8 mouse cellular contexts compared by ENCODE assay signal in the genomic region with DNA sequence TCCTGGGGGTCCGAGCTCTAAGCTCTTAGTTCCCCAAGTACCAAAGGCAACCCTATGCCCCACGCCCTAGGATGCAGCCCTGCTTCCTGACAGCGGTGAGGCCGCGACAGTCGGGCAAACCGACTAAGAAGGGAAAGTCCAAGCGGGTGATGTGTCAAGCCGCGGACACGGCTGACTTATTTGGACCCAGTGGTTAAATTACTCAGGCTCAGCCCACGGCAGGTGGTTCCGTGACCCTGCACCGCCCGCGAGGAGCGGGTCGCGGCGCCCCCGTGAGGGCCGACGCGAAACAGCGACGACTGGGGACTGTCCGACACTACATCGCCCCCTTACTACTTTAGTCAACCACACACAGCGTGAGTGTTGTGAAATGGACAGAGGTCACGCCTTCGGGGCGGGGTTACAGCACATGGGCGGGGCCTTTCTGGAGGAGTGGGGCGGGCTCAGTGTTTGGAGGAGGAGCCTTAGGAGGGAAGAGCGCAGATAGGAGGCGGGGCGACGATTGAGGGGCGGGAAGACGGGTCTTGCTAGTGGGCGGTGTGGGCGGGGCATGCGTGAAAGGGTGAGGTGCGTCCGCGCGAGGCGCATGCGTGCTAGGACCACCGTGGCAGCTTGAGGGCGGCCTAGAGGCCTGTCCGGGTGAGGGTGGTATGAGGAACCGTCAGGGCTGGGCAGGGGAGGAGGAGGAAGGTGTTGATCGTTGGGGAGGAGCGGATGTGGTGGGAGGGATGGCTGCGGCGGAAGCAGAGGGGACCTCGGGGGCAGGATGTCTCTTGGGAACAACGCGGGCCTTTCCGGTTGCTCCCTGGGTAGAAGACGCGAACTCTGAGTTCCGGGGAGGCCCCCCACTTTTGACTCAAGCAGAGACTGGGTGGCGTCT. TPM values are rescaled to one million over a fixed set of nuclear protein-coding genes. Genes with fewer than 3 reads are reported as not detected.
A peak's percentile ranks its signal among the peaks of the same experiment; 100 is the strongest.
DNase-seq lines count a peak whose midpoint lies in the region; ATAC-seq and TF ChIP-seq lines count a peak whose summit lies in the region.

TSS of gene Amz2 (plus strand) at position 555 of the 880 bp plus-strand sequence.

- peaks cover 19% of the 10 kb centered on the region for H3K4me1 ChIP-seq in forebrain, embryonic 10.5 days
- peaks cover 10% of the 10 kb centered on the region for H3K4me1 ChIP-seq in heart, embryonic 15.5 days (replicated peaks)
- H3K4me1 ChIP-seq in liver, embryonic 14.5 days (replicated peaks; ENCODE audit: control insufficient read depth in 2 of 2, insufficient read depth in 2 of 2, low read length in 1 of 2): peaks cover 12 to 18% of the 10 kb centered on the region in 2 experiments
- 0 out of 2 replicates have a peak, but pooled peaks cover 5% of the 10 kb centered on the region for H3K4me1 ChIP-seq in neural tube, embryonic 11.5 days (ENCODE audit: control insufficient read depth, insufficient read depth, low read length)
- no peaks in the 10 kb centered on the region; the same call in 1 of the 2 replicates for H3K4me1 ChIP-seq in stomach, postnatal 0 days (replicated peaks; ENCODE audit: control insufficient read depth, insufficient read depth)

- TF ChIP-seq EP300 in liver, embryonic 14.5 days (IDR thresholded peaks at IDR 0.05; ENCODE audit: low read depth): no peak
- TF ChIP-seq EP300 in stomach, postnatal 0 days (optimal IDR thresholded peaks at IDR 0.05): no peak

- peak within 1 kb of the TSS; percentile 92 for H3K27ac ChIP-seq in forebrain, embryonic 10.5 days
- peak within 1 kb of the TSS; percentile 88 for H3K27ac ChIP-seq in heart, embryonic 15.5 days
- peak within 1 kb of the TSS; percentile 77 for H3K27ac ChIP-seq in liver, embryonic 14.5 days
- peak within 1 kb of the TSS; percentile 86 for H3K27ac ChIP-seq in neural tube, embryonic 11.5 days (ENCODE audit: low read depth, low read length)
- H3K27ac ChIP-seq in stomach, postnatal 0 days (replicated peaks): peak within 1 kb of the TSS; percentile 88

- H3K36me3 ChIP-seq in forebrain, embryonic 10.5 days (replicated peaks): peaks cover 24% of the 10 kb centered on the region
- H3K36me3 ChIP-seq in heart, embryonic 15.5 days: peaks cover 24% of the 10 kb centered on the region
- peaks cover 13% of the 10 kb centered on the region for H3K36me3 ChIP-seq in liver, embryonic 14.5 days (replicated peaks; ENCODE audit: control insufficient read depth, insufficient read depth, low read depth)
- H3K36me3 ChIP-seq in neural tube, embryonic 11.5 days (ENCODE audit: control insufficient read depth, insufficient read depth, low read length): no peaks in the 10 kb centered on the region
- H3K36me3 ChIP-seq in stomach, postnatal 0 days (ENCODE audit: control insufficient read depth, insufficient read depth, low read length): 0 out of 2 replicates have a peak, but pooled peaks cover 4% of the 10 kb centered on the region

- H3K4me3 ChIP-seq in forebrain, embryonic 10.5 days: peak within 1 kb of the TSS; percentile 69
- peak within 1 kb of the TSS; percentile 72 for H3K4me3 ChIP-seq in heart, embryonic 15.5 days
- H3K4me3 ChIP-seq in liver, embryonic 14.5 days (ENCODE audit: insufficient read depth in 1 of 2, low read depth in 2 of 2, low read length in 2 of 2): peak within 1 kb of the TSS; percentile 75 to 85
- H3K4me3 ChIP-seq in neural tube, embryonic 11.5 days (ENCODE audit: low read depth, low read length): peak within 1 kb of the TSS; percentile 62
- H3K4me3 ChIP-seq in stomach, postnatal 0 days (ENCODE audit: low read depth, low read length): peak within 1 kb of the TSS; percentile 63

- H3K4me2 ChIP-seq in heart, embryonic 15.5 days: peak within 1 kb of the TSS; percentile 75
- peak within 1 kb of the TSS; percentile 83 for H3K4me2 ChIP-seq in liver, embryonic 14.5 days (ENCODE audit: low read depth)
- H3K4me2 ChIP-seq in neural tube, embryonic 11.5 days (ENCODE audit: low read depth): peak within 1 kb of the TSS; percentile 65
- H3K4me2 ChIP-seq in stomach, postnatal 0 days (replicated peaks; ENCODE audit: low read depth): peak within 1 kb of the TSS; percentile 64

- H3K27me3 ChIP-seq in forebrain, embryonic 10.5 days (ENCODE audit: poor library complexity, severe bottlenecking): no peaks in the 10 kb centered on the region
- no peaks in the 10 kb centered on the region for H3K27me3 ChIP-seq in heart, embryonic 15.5 days
- no peaks in the 10 kb centered on the region for H3K27me3 ChIP-seq in liver, embryonic 14.5 days (ENCODE audit: control insufficient read depth, insufficient read depth, low read length)
- no peaks in the 10 kb centered on the region for H3K27me3 ChIP-seq in neural tube, embryonic 11.5 days (ENCODE audit: control insufficient read depth, insufficient read depth, low read length)
- no peaks in the 10 kb centered on the region for H3K27me3 ChIP-seq in stomach, postnatal 0 days (ENCODE audit: control insufficient read depth, insufficient read depth, low read length)

- WGBS in forebrain, embryonic 10.5 days: under 1% methylated on average over 64 of the region's 65 CpGs
- 1% methylated on average over 65 of the region's 65 CpGs for WGBS in heart, embryonic 15.5 days
- under 1% methylated on average over 65 of the region's 65 CpGs for WGBS in liver, embryonic 14.5 days (ENCODE audit: insufficient replicate concordance)
- under 1% methylated on average over 64 of the region's 65 CpGs for whole genome bisulfite sequencing in neural tube, embryonic 11.5 days
- WGBS in stomach, postnatal 0 days: under 1% methylated on average over 62 of the region's 65 CpGs

- ATAC-seq in heart, embryonic 15.5 days (replicated peaks; ENCODE audit: insufficient number of reproducible peaks, insufficient read depth, low FRiP score, low read depth): peak; percentile 97
- peak; percentile 93 for ATAC-seq in liver, embryonic 14.5 days (ENCODE audit: insufficient read depth)
- peak; percentile 96 for ATAC-seq in neural tube, embryonic 11.5 days (ENCODE audit: insufficient read depth, low FRiP score, low TSS enrichment)
- ATAC-seq in stomach, postnatal 0 days (ENCODE audit: low FRiP score, low TSS enrichment): peak; percentile 96

- peak within 1 kb of the TSS; percentile 72 for H3K9ac ChIP-seq in heart, embryonic 15.5 days
- H3K9ac ChIP-seq in liver, embryonic 14.5 days (replicated peaks): peak within 1 kb of the TSS; percentile 72
- peak within 1 kb of the TSS; percentile 78 for H3K9ac ChIP-seq in neural tube, embryonic 11.5 days (ENCODE audit: low read length)
- H3K9ac ChIP-seq in stomach, postnatal 0 days (ENCODE audit: low read length): peak within 1 kb of the TSS; percentile 69

- H3K9me3 ChIP-seq in forebrain, embryonic 10.5 days: peaks cover 3% of the 10 kb centered on the region; the same call in 1 of the 2 replicates
- H3K9me3 ChIP-seq in heart, embryonic 15.5 days (replicated peaks): no peaks in the 10 kb centered on the region
- peaks cover 2% of the 10 kb centered on the region; the same call in 1 of the 2 replicates for H3K9me3 ChIP-seq in liver, embryonic 14.5 days (ENCODE audit: control insufficient read depth, low read length)
- H3K9me3 ChIP-seq in neural tube, embryonic 11.5 days (ENCODE audit: control insufficient read depth, low read length): no peaks in the 10 kb centered on the region
- no peaks in the 10 kb centered on the region; the same call in 1 of the 2 replicates for H3K9me3 ChIP-seq in stomach, postnatal 0 days (ENCODE audit: control insufficient read depth, low read length)

- peak; percentile 91 for TF ChIP-seq CTCF in liver, embryonic 14.5 days (IDR thresholded peaks at IDR 0.05; ENCODE audit: low read depth)
- peak; percentile 90 for TF ChIP-seq CTCF in stomach, postnatal 0 days (IDR thresholded peaks at IDR 0.05; ENCODE audit: low read depth)

- peak; percentile 99 to 100 for DNase-seq in CD8-positive naive resting alpha-beta T cell, adult 2 months (ENCODE audit: low read depth in 2 of 2, low spot score in 2 of 2)
- peak; percentile 99 for DNase-seq in c-Kit-positive CD71-negative TER-119-negative erythroid progenitor cells, embryonic 14.5 days (ENCODE audit: low read depth)
- DNase-seq in forebrain, embryonic 10.5 days (ENCODE audit: extremely low spot score, low spot score): peak; percentile 100
- DNase-seq in kidney, postnatal 25 days: peak; percentile 99 to 100
- DNase-seq in liver, embryonic 14.5 days (ENCODE audit: low read depth in 3 of 3, low spot score in 3 of 3): peak; percentile 97 to 98 (median 97)
- peak; percentile 100 for DNase-seq in neural tube, embryonic 11.5 days (ENCODE audit: low spot score)
- peak; percentile 100 for DNase-seq in stomach, postnatal 0 days (ENCODE audit: low spot score)

RNA-seq across cellular contexts. Expression of gene Amz2, which starts in this region (rescaled TPM):
- 41.9 and 44.4 TPM in 2 replicates for polyA plus RNA-seq in forebrain, embryonic 10.5 days (2016; fragmentation: Nextera tagmentation; extraction: Ambion mirVana)
- polyA plus RNA-seq in heart, embryonic 15.5 days (2015; fragmentation: Nextera tagmentation; extraction: Ambion mirVana): 33.0 and 36.2 TPM in 2 replicates
- polyA plus RNA-seq in liver, embryonic 14.5 days (2012; rRNA removed): 10.0 and 13.1 TPM in 2 replicates
- 12.2 and 12.6 TPM in 2 replicates for polyA plus RNA-seq in liver, embryonic 14.5 days (2014; fragmentation: Nextera tagmentation; extraction: Ambion mirVana)
- 45.2 and 46.6 TPM in 2 replicates for polyA plus RNA-seq in neural tube, embryonic 11.5 days (2014; fragmentation: Nextera tagmentation; extraction: Ambion mirVana)
- polyA plus RNA-seq in stomach, postnatal 0 days (2015; fragmentation: Nextera tagmentation; extraction: Ambion mirVana): 21.5 and 22.1 TPM in 2 replicates

Comparison
In these comparisons a context has a peak if more than half of its experiments do, and no peak if none do; other contexts are left out.
1. Peak in every context shown above with its lines: DNase-seq, ATAC-seq, H3K4me3 ChIP-seq and H3K27ac ChIP-seq.